ENCODE assay signal across 1 mouse cellular context in genomic region chr4:44003622-44004021, GRCm38 (mm10).
A peak's percentile ranks its signal among the peaks of the same experiment; 100 is the strongest.
TF ChIP-seq lines count a peak whose summit lies in the region.

No protein-coding gene starts in this region.

TF ChIP-seq in CH12.LX, 34 proteins besides CTCF, POLR2A, EP300 and RAD21 (continued from another document):
- TF ChIP-seq ELF1 (IDR thresholded peaks at IDR 0.05; ENCODE audit: low read depth, low read length): peak; percentile 87
- 0 out of 2 replicates have a peak, but pooled peaks have one; percentile 21 for TF ChIP-seq E2F4 (IDR thresholded peaks at IDR 0.05; ENCODE audit: insufficient replicate concordance, low read depth, low read length)
- peak; percentile 29; the same call in 1 of the 2 replicates for TF ChIP-seq ETS1 (conservative IDR thresholded peaks at IDR 0.05; ENCODE audit: low read depth, low read length)
- no peak for TF ChIP-seq IRF4 (IDR thresholded peaks at IDR 0.05; ENCODE audit: low read depth, low read length)
- TF ChIP-seq NELFE (IDR thresholded peaks at IDR 0.05; ENCODE audit: low read depth, low read length): peak; percentile 84
- TF ChIP-seq POLR2AphosphoS2 (IDR thresholded peaks at IDR 0.05; ENCODE audit: low read depth, low read length): peak; percentile 70; the same call in 1 of the 2 replicates
- peak; percentile 92 for TF ChIP-seq MYC (IDR thresholded peaks at IDR 0.05; ENCODE audit: low read depth, low read length)
- TF ChIP-seq BHLHE40 (IDR thresholded peaks at IDR 0.05; ENCODE audit: low read depth, low read length): peak; percentile 78
- no peak for TF ChIP-seq GABPA (IDR thresholded peaks at IDR 0.05; ENCODE audit: insufficient replicate concordance, low read depth, low read length)
- TF ChIP-seq SMC3 (IDR thresholded peaks at IDR 0.05; ENCODE audit: low read depth, low read length): no peak
- peak; percentile 58; the same call in 1 of the 2 replicates for TF ChIP-seq USF2 (conservative IDR thresholded peaks at IDR 0.05; ENCODE audit: low read depth, low read length)
- TF ChIP-seq TCF12 (IDR thresholded peaks at IDR 0.05; ENCODE audit: low read depth, low read length): 0 out of 2 replicates have a peak, but pooled peaks have one; percentile 38
- no peak for TF ChIP-seq PAX5 (IDR thresholded peaks at IDR 0.05; ENCODE audit: low read length)
- no peak for TF ChIP-seq MEF2A (IDR thresholded peaks at IDR 0.05; ENCODE audit: borderline replicate concordance, low read depth, low read length)
- TF ChIP-seq MXI1 (IDR thresholded peaks at IDR 0.05; ENCODE audit: low read depth, low read length): peak; percentile 94
- peak; percentile 82 for TF ChIP-seq ZMIZ1 (IDR thresholded peaks at IDR 0.05; ENCODE audit: low read depth, low read length)
- TF ChIP-seq CHD1 (IDR thresholded peaks at IDR 0.05; ENCODE audit: low read depth, low read length): no peak
- TF ChIP-seq TBP (conservative IDR thresholded peaks at IDR 0.05; ENCODE audit: low read depth, low read length): peak; percentile 72
- TF ChIP-seq SIN3A (IDR thresholded peaks at IDR 0.05; ENCODE audit: low read length): peak; percentile 83
- no peak for TF ChIP-seq MAFK (IDR thresholded peaks at IDR 0.05; ENCODE audit: insufficient replicate concordance, low read length)
- no peak for TF ChIP-seq ZC3H11A (IDR thresholded peaks at IDR 0.05; ENCODE audit: low read depth, low read length)
- no peak for TF ChIP-seq JUND (conservative IDR thresholded peaks at IDR 0.05; ENCODE audit: low read depth, low read length)
- TF ChIP-seq HCFC1 (IDR thresholded peaks at IDR 0.05; ENCODE audit: low read depth, low read length): peak; percentile 72
- TF ChIP-seq ZKSCAN1 (IDR thresholded peaks at IDR 0.05; ENCODE audit: borderline replicate concordance, low read depth, low read length): no peak
- 0 out of 2 replicates have a peak, but pooled peaks have one; percentile 59 for TF ChIP-seq RCOR1 (conservative IDR thresholded peaks at IDR 0.05; ENCODE audit: low read depth, low read length)
